Mouse (Mus musculus) pancreas, adult 10 weeks (tissue): ENCODE results near the gene Hes1. TPM values are rescaled to one million over a fixed set of nuclear protein-coding genes. Genes with fewer than 3 reads are reported as not detected.

Source experiments
- polyA plus RNA-seq: library from polyadenylated mRNA; stranded (reverse); fragments of 350-450 nt; fragmentation: Illumina TruSeq; extraction: RNeasy Lipid Tissue Mini Kit (QIAGEN cat#74804); gene quantifications from one replicate; pipeline ENCODE4 v1.2.3, GENCODE M21; 2015; ENCODE audit warnings: low read depth, low replicate concordance; ENCODE audit not compliant: insufficient read depth

The Hes1 gene
- 8.8 TPM for polyA plus RNA-seq

DNA sequence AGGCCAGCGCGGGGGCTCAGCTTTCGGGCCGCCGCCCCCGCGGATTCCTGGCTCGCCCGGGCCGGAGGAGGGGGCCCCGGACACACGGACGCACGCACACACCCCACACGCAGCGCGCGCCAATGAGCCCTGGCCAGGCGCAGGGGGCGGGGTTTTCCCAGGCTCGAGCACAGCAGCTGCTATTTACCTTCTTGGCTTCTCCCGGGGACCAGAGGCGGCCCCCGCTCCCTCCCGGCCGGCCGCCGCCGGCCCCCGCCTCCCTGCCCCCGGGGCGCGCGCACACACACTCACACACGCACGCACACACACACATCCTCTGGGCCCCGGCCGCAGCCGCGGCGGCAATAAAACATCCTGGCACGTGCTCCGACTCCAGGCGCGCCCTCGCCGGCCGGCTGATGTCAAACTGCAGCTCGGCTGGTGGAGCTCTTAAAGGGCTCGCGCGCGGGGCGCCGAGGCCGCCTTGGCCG, at the start of gene Hes1:
Hes1 (plus strand) TSS at position 401 of the 470 bp plus-strand sequence.

Other genes with a start within 250 kb of the Hes1 start
- gene Cpn2, start 203.1 kb downstream of the Hes1 start, polyA plus RNA-seq: not detected
- not detected for gene Lrrc15, start 218.9 kb downstream of the Hes1 start, polyA plus RNA-seq
- gene Gp5, start 246.4 kb downstream of the Hes1 start, polyA plus RNA-seq: 0.61 TPM